Mouse (Mus musculus): ENCODE measurements around the gene Samd10. TPM values are rescaled to one million over a fixed set of nuclear protein-coding genes. Genes with fewer than 3 reads are reported as not detected.

Samd10 gene
- polyA plus RNA-seq, 1 experiment from 2014 or later: 18.8 TPM

DNA sequence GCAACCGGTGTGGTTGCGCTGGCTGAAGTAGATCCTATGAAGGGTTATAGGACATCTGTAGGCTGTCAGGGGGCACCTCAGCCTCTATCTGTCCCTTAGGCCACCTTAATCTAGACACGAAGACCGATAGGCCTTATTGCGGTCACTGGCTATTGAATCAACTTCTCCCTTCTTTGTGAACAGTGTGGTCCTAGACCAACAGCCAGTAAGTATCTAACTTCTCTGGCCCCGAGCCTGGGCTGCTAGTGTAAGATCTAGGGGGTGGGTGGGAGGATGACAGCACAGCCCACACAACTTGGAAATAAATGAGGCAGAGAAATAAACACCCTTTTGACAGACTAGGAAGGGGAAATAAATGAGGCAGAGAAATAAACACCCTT is 6.0 kb downstream of the Samd10 start:
- Histone ChIP-seq H3K4me1 (replicated peaks; ENCODE audit: control insufficient read depth, insufficient read depth, low read length) (peaks cover 5% of the 10 kb centered on the region; the same call in 1 of the 2 replicates), H3K36me3 (ENCODE audit: control insufficient read depth, insufficient read depth) (peaks cover 25% of the 10 kb centered on the region), H3K9me3 (ENCODE audit: control insufficient read depth) (no peaks in the 10 kb centered on the region), H3K9ac (ENCODE audit: low read depth, low read length) (peak overlapping the region; percentile 91), H3K4me2 (replicated peaks; ENCODE audit: low read depth) (peak overlapping the region; percentile 82), H3K4me3 (ENCODE audit: low read depth, low read length) (peak overlapping the region; percentile 68), H3K27me3 (replicated peaks; ENCODE audit: control insufficient read depth, insufficient read depth, low read length) (no peaks in the 10 kb centered on the region), H3K27ac (ENCODE audit: low read depth, low read length) (peak overlapping the region; percentile 91)
- no peak; the same call in 1 of the 2 replicates for ATAC-seq
- WGBS: 11% methylated on average over 6 of the region's 6 CpGs
- TF ChIP-seq CTCF (IDR thresholded peaks at IDR 0.05; ENCODE audit: low read depth): no peak

DNA sequence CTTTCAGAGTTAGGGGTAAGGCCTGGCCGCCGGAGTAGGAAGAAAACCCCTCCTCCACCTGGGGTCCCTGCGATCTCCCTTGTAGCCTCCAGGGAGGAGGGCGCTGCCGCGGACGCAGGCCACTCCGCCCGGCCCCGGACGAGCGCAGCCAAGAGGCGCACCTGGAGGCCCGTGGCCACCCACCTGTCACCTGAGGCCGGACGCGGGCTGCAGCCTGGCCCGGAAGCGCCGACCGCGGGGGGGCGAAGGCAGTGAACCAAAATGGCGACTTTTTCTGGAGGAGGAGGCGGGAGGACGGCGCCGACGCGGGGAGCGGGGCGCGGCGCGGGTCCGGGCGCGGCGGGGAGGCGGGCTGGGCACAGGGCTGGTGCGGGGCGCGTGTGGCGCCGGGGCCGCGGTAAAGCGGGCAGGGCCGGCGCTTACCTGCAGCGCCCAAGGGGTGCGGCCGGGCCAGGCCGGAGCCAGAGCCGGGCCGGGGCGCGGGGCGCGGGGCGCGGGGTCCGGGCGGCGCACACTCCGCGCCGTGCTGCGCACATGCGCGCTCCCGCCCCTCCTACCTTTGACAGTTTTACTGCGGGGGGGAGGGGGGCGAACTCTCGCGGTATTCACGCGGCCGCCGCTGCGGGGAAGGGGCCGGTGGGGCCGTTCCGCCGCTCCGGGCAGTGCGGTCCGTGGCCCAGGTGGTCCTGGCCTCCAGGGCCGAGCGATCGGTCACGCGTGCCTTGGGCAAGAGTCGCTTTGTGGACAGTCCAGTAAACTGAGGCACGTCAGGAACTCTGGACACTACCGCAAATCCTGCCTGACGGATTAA is 6.6 kb downstream of the Samd10 start, which contains the start of gene Zfp512b:
Gene Zfp512b, minus strand, starts transcription at position 573 of the 811 bp plus-strand sequence.
- H3K4me1 ChIP-seq (replicated peaks; ENCODE audit: control insufficient read depth, insufficient read depth, low read length): peaks cover 5% of the 10 kb centered on the region; the same call in 1 of the 2 replicates
- peaks cover 31% of the 10 kb centered on the region for H3K36me3 ChIP-seq (ENCODE audit: control insufficient read depth, insufficient read depth)
- peak; percentile 67 for ATAC-seq
- H3K9me3 ChIP-seq (ENCODE audit: control insufficient read depth): no peaks in the 10 kb centered on the region
- H3K9ac ChIP-seq (ENCODE audit: low read depth, low read length): peak within 1 kb of the TSS; percentile 91
- H3K4me2 ChIP-seq (replicated peaks; ENCODE audit: low read depth): peak within 1 kb of the TSS; percentile 82
- no peaks in the 10 kb centered on the region for H3K27me3 ChIP-seq (replicated peaks; ENCODE audit: control insufficient read depth, insufficient read depth, low read length)
- peak within 1 kb of the TSS; percentile 68 for H3K4me3 ChIP-seq (ENCODE audit: low read depth, low read length)
- peak within 1 kb of the TSS; percentile 91 for H3K27ac ChIP-seq (ENCODE audit: low read depth, low read length)
- peak; percentile 37 for TF ChIP-seq CTCF (IDR thresholded peaks at IDR 0.05; ENCODE audit: low read depth)
- WGBS: under 1% methylated on average over 88 of the region's 97 CpGs

DNA sequence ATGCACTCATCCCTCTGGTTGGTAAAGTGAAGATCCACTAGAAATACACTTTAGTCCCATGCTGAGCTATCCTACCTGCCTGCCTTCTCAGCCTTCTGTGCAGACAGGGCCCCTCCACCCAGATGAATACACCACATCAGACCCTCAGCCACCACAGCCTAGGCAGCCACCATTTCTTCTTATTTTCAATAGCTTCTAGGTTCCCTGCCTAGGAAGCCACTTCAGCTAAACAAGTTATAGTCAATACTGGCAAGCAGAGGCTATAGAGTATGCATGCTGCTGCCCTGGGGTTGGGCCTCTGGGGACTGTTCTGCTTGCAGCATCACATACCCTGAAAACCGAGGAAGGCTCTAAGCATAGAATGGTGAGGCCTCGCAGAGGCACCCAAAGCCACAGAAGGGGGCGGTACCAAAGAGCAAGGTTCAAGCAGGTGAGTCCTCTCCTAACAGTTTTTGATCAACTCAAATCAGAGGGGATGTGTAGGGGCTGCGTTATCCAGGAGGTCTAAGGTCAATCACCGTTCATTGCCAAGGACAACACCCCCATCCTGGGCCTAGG is 7.4 kb downstream of the Samd10 start, which contains the start of gene Prpf6:
Gene Prpf6, plus strand, starts transcription at position 341 of the 558 bp plus-strand sequence.
- WGBS: 6% methylated on average over 5 of the region's 5 CpGs
- ATAC-seq: peak; percentile 53
- Histone ChIP-seq H3K9me3 (ENCODE audit: control insufficient read depth) (no peaks in the 10 kb centered on the region), H3K4me1 (replicated peaks; ENCODE audit: control insufficient read depth, insufficient read depth, low read length) (peaks cover 5% of the 10 kb centered on the region; the same call in 1 of the 2 replicates), H3K27me3 (replicated peaks; ENCODE audit: control insufficient read depth, insufficient read depth, low read length) (no peaks in the 10 kb centered on the region), H3K27ac (ENCODE audit: low read depth, low read length) (peak within 1 kb of the TSS; percentile 91), H3K9ac (ENCODE audit: low read depth, low read length) (peak within 1 kb of the TSS; percentile 91), H3K36me3 (ENCODE audit: control insufficient read depth, insufficient read depth) (peaks cover 39% of the 10 kb centered on the region), H3K4me3 (ENCODE audit: low read depth, low read length) (peak within 1 kb of the TSS; percentile 68), H3K4me2 (replicated peaks; ENCODE audit: low read depth) (peak within 1 kb of the TSS; percentile 82)
- TF ChIP-seq CTCF (IDR thresholded peaks at IDR 0.05; ENCODE audit: low read depth): no peak

DNA sequence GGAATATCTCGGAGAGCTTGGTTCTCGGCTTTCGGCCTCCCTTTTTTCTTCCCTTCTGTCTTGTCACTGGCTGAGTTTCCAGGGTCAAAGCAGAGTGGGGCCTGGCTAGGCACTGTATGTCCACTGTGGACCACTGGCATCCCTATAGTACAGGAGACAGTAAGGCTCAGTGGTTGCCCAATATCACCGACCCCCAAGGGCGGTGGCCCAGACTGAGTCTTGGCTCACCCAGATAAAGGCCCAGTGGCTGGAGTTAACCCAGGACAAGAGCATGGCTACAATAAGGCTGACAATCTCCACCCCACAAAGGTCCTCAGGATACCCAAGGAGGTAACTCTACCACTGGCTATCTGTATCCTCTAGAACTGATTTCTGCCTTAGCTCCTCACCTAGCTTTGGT is 8.5 kb downstream of the Samd10 start:
- Histone ChIP-seq H3K9me3 (ENCODE audit: control insufficient read depth) (no peaks in the 10 kb centered on the region), H3K9ac (ENCODE audit: low read depth, low read length) (no peak overlapping the region), H3K4me1 (replicated peaks; ENCODE audit: control insufficient read depth, insufficient read depth, low read length) (peaks cover 5% of the 10 kb centered on the region; the same call in 1 of the 2 replicates), H3K36me3 (ENCODE audit: control insufficient read depth, insufficient read depth) (peaks cover 51% of the 10 kb centered on the region), H3K4me2 (replicated peaks; ENCODE audit: low read depth) (no peak overlapping the region), H3K4me3 (ENCODE audit: low read depth, low read length) (no peak overlapping the region), H3K27ac (ENCODE audit: low read depth, low read length) (no peak overlapping the region), H3K27me3 (replicated peaks; ENCODE audit: control insufficient read depth, insufficient read depth, low read length) (no peaks in the 10 kb centered on the region)
- no peak for ATAC-seq
- 88% methylated on average over 5 of the region's 5 CpGs for WGBS
- no peak for TF ChIP-seq CTCF (IDR thresholded peaks at IDR 0.05; ENCODE audit: low read depth)

DNA sequence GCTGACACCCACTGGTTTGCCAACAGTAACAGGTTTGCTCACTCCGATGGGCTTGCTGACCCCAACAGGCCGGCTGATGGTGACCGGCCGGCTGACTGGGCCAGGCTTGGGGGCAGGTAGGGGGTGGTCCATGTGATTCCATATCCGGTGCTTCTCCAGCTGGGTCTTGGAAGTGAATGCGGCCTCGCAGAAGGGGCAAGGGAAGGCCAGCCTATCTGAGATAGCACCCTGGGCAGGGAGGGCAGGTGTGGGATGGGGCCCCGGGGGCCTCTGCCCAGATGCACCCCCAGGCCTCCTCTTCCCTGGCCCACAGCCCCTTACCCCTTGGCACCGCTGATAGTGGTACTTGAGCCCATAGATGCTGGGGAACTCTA is 9.3 kb downstream of the Samd10 start:
- Histone ChIP-seq H3K27me3 (replicated peaks; ENCODE audit: control insufficient read depth, insufficient read depth, low read length) (no peaks in the 10 kb centered on the region), H3K4me2 (replicated peaks; ENCODE audit: low read depth) (no peak overlapping the region), H3K9me3 (ENCODE audit: control insufficient read depth) (no peaks in the 10 kb centered on the region), H3K36me3 (ENCODE audit: control insufficient read depth, insufficient read depth) (peaks cover 56% of the 10 kb centered on the region), H3K4me1 (replicated peaks; ENCODE audit: control insufficient read depth, insufficient read depth, low read length) (peaks cover 5% of the 10 kb centered on the region; the same call in 1 of the 2 replicates), H3K9ac (ENCODE audit: low read depth, low read length) (no peak overlapping the region), H3K27ac (ENCODE audit: low read depth, low read length) (no peak overlapping the region), H3K4me3 (ENCODE audit: low read depth, low read length) (no peak overlapping the region)
- WGBS: 94% methylated on average over 9 of the region's 9 CpGs
- no peak for ATAC-seq
- TF ChIP-seq CTCF (IDR thresholded peaks at IDR 0.05; ENCODE audit: low read depth): no peak

DNA sequence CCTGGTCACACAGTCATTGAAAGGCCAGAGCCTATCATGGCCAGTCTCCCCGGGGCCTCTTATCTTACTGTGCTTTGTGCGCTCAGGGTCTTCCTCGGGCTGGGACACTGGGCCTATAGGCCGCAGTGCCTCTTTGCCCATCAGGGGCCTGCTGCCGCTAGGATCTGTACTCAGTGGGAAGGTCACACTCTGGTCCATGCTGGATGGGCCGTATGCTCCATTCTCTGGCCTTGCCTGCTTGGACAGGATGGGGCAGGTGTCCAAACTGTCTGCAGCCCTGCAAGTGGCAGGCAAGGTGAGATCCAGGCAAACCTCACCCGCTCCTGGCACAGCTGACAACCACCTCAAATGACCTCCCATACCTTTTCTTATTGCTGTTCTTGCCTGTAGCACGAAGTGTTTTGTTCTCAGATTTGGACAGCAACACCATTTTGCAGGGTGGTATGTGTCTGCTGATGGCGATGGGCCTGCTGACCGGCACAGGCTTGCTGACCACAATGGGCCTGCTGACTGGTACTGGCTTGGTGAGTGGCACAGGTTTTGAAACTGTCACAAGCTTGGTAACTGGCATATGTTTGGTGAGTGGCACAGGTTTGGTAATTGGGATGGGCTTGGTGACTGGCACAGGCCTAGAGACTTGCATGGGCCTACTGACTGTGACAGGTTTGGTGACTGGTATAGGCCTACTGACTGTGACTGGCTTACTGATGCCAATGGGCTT is 9.8 kb downstream of the Samd10 start:
- Histone ChIP-seq H3K4me3 (ENCODE audit: low read depth, low read length) (no peak overlapping the region), H3K4me1 (replicated peaks; ENCODE audit: control insufficient read depth, insufficient read depth, low read length) (peaks cover 5% of the 10 kb centered on the region; the same call in 1 of the 2 replicates), H3K27me3 (replicated peaks; ENCODE audit: control insufficient read depth, insufficient read depth, low read length) (no peaks in the 10 kb centered on the region), H3K36me3 (ENCODE audit: control insufficient read depth, insufficient read depth) (peaks cover 62% of the 10 kb centered on the region), H3K27ac (ENCODE audit: low read depth, low read length) (no peak overlapping the region), H3K9ac (ENCODE audit: low read depth, low read length) (no peak overlapping the region), H3K4me2 (replicated peaks; ENCODE audit: low read depth) (no peak overlapping the region), H3K9me3 (ENCODE audit: control insufficient read depth) (no peaks in the 10 kb centered on the region)
- WGBS: 93% methylated on average over 10 of the region's 10 CpGs
- no peak for TF ChIP-seq CTCF (IDR thresholded peaks at IDR 0.05; ENCODE audit: low read depth)
- ATAC-seq: no peak
